Mouse (Mus musculus): ENCODE measurements around the gene Suz12.
"Not testable (repeated sequence)": the region's sequence is repeated elsewhere in the genome, so short reads cannot be mapped to it uniquely, and the experiment has no call there.

Gene Suz12

GRCm38 (mm10) chr11:79992592-79993355 is at the start of gene Suz12:
Gene Suz12, plus strand, starts transcription at chr11:79993106.
- DNase-seq (ENCODE audit: low read depth, low spot score): peak; percentile 99

- DNase-seq (ENCODE audit: low read depth, low spot score): peak; percentile 59
Measured at GRCm38 (mm10) chr11:79943136-79943535, 49.8 kb upstream of the Suz12 start.

GRCm38 (mm10) chr11:79943601-79944000 is 49.3 kb upstream of the Suz12 start:
- no peak for DNase-seq (ENCODE audit: low read depth, low spot score)

- DNase-seq (ENCODE audit: low read depth, low spot score): no peak
Measured at GRCm38 (mm10) chr11:79947265-79947664, 45.6 kb upstream of the Suz12 start.

GRCm38 (mm10) chr11:79961346-79962124 is 31.4 kb upstream of the Suz12 start:
- no peak for DNase-seq (ENCODE audit: low read depth, low spot score)

GRCm38 (mm10) chr11:79962125-79962876 is 30.6 kb upstream of the Suz12 start, which contains the start of gene Utp6:
Gene Utp6, minus strand, starts transcription at chr11:79962390.
- peak; percentile 99 for DNase-seq (ENCODE audit: low read depth, low spot score)

GRCm38 (mm10) chr11:79962877-79963183 is 30.1 kb upstream of the Suz12 start:
- DNase-seq (ENCODE audit: low read depth, low spot score): no peak

GRCm38 (mm10) chr11:79963212-79963974 is 29.5 kb upstream of the Suz12 start:
- no peak for DNase-seq (ENCODE audit: low read depth, low spot score)

GRCm38 (mm10) chr11:79965896-79966295 is 27.0 kb upstream of the Suz12 start:
- DNase-seq (ENCODE audit: low read depth, low spot score): no peak

- no peak for DNase-seq (ENCODE audit: low read depth, low spot score)
Measured at GRCm38 (mm10) chr11:79967752-79968151, 25.2 kb upstream of the Suz12 start.

GRCm38 (mm10) chr11:79973133-79973532 is 19.8 kb upstream of the Suz12 start:
- DNase-seq (ENCODE audit: low read depth, low spot score): no peak

- peak; percentile 76 for DNase-seq (ENCODE audit: low read depth, low spot score)
Measured at GRCm38 (mm10) chr11:79973626-79974476, 19.1 kb upstream of the Suz12 start.

GRCm38 (mm10) chr11:79975377-79975776 is 17.5 kb upstream of the Suz12 start:
- DNase-seq (ENCODE audit: low read depth, low spot score): peak; percentile 84

- peak; percentile 69 for DNase-seq (ENCODE audit: low read depth, low spot score)
Measured at GRCm38 (mm10) chr11:79976222-79976621, 16.7 kb upstream of the Suz12 start.

GRCm38 (mm10) chr11:79976645-79977044 is 16.3 kb upstream of the Suz12 start:
- DNase-seq (ENCODE audit: low read depth, low spot score): peak; percentile 84

- DNase-seq (ENCODE audit: low read depth, low spot score): peak; percentile 87
Measured at GRCm38 (mm10) chr11:79977061-79977460, 15.8 kb upstream of the Suz12 start.

GRCm38 (mm10) chr11:79977747-79978146 is 15.2 kb upstream of the Suz12 start:
- not testable (repeated sequence) for DNase-seq (ENCODE audit: low read depth, low spot score)

GRCm38 (mm10) chr11:79986886-79987285 is 6.0 kb upstream of the Suz12 start:
- DNase-seq (ENCODE audit: low read depth, low spot score): peak; percentile 49

- peak; percentile 27 for DNase-seq (ENCODE audit: low read depth, low spot score)
Measured at GRCm38 (mm10) chr11:79987896-79988295, 5.0 kb upstream of the Suz12 start.

- no peak for DNase-seq (ENCODE audit: low read depth, low spot score)
Measured at GRCm38 (mm10) chr11:79990120-79990519, 2.8 kb upstream of the Suz12 start.
